Mouse (Mus musculus): Measurements from ENCODE around the gene Naip2.
"Not testable (repeated sequence)": the region's sequence is repeated elsewhere in the genome, so short reads cannot be mapped to it uniquely, and the experiment has no call there.

The Naip2 gene

DNA sequence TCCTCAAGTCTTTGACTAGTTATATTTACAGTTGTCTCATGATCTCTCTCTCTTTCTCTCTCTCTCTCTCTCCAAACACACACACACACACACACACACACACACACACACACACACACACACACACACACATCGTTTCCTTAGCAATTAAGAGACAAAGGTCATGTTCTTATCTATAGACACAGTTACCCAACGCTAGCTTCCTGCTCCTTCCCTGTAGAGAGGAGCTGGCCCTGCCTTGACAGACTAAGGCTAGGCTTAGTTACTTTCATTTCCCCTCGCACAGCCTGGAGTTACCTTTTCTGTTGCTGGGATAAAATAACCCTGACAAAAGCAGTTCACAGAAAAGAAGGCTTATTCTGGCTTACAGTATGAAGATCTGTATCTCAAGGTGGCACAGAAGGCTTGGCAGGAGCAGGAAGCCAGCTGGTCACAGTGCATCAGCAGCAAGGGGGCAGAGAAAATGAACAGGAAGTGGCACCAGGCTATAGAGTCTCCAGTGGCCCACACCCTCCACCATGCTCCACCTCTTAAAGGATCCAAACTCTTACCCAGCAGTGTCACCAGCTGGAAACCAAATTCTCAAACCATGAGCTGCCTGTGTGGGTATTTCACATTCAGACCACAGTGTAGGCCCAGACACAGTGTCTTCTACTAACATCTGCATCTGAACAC lies at the start of gene Naip2:
TSS of gene Naip2 (minus strand) at position 434 of the 675 bp plus-strand sequence.
- peak in 1 of 2 experiments; percentile 19 for DNase-seq

DNA sequence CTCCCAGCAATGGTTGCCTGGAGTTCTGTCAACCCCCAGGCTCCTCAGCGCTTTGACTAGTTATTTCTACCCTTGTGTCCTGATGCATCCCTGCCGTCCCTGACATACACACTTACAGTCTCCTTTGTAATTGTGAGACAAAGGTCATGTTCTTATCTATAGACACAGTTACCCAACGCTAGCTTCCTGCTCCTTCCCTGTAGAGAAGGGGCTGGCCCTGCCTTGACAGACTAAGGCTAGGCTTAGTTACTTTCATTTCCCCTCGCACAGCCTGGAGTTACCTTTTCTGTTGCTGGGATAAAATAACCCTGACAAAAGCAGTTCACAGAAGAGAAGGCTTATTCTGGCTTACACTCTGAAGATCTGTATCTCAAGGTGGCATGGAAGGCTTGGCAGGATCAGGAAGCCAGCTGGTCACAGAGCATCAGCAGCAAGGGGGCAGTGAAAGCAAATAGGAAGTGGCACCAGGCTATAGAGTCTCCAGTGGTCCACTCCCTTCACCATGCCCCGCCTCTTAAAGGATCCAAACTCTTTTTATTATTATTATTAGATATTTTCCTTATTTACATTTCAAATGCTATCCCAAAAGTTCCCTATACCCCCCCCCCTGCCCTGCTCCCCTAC lies 45.1 kb upstream of the Naip2 start:
- peak in 1 of 2 experiments; percentile 13 for DNase-seq

GRCm38 (mm10) chr13:100246223-100246622 lies 44.3 kb upstream of the Naip2 start, which contains the start of gene Naip5:
Gene Naip5 (minus strand): TSS chr13:100246323.
- not testable (repeated sequence) for DNase-seq

- DNase-seq, result no peak
Observed at GRCm38 (mm10) chr13:100243702-100244101, 41.8 kb upstream of the Naip2 start.

DNA sequence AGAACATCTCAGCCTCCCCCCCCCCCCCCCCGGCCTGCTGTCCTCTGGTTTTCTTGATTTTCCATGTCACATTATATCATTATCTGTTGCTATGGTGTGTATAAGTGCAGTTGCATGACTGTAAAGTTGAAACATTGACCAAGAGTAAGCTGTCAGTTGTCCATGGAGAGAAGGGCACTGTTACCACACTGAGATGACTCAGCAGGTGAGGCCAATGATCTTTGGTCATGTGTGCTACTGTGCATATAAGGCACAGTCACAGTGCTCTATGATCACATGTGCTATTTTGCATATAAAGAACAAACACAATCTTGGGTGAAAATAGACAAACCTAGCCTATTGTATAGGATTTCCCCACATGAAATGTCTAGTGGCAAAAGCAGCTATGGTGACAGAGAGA lies 11.8 kb upstream of the Naip2 start:
- not testable (repeated sequence) for DNase-seq

GRCm38 (mm10) chr13:100210540-100210939 lies 8.6 kb upstream of the Naip2 start:
- peak in 1 of 2 experiments; percentile 3 for DNase-seq

DNA sequence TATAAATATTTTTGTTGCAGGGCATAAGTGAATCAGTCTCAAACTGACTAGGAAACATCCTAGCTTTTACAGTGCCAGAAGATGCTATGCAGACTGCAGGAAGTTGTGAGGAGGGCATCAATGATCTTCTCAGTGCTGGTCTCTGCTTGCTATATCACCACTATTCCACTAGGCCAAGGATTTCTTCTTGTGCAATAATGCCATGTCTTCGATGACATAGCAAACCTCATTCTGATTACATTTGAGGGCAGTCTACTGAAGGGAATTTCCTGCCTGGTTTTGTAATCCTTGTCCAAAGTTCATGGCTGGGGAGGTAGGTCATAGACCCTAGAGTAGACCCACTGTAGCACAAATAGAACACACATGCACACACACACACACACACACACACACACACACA lies 1.4 kb upstream of the Naip2 start:
- DNase-seq, result no peak

DNA sequence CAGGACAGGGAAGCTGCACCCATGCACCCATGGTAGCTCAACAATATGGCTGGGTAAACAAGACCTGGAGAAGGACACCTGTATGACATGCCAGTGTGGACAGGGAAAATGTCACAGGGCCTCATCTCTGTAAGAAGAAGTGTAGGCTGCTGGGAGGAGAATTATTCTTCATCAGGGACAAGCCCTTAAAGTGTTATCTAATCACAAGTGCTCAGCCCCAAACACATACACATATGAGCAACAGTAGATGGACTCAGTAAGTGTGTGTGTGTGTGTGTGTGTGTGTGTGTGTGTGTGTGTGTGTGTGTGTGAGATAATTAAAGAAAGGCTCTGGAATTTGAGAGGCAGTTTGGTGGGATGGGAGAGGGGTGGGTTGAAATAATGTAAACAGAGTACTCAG lies 1.1 kb downstream of the Naip2 start:
- DNase-seq, result no peak

GRCm38 (mm10) chr13:100195421-100195820 lies 6.5 kb downstream of the Naip2 start:
- no peak for DNase-seq

DNA sequence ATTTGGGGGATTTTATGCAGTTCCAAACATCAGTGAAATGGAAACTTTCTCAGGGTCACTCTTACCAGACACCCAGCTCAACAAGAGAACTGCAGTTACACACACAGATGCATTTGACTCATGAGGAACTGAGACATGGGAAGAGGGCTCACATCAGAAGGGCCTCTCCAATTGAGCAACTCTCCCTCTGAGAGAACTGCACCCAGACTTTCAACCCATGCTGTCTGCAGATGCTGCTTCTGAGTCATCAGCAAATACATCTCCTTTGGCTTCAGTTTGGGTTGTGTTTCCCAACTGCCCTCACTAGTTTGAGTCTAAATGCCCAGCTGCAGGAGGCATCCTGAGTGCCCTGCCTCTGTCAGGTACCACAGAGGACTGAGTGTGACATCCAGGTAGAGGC lies 18.8 kb downstream of the Naip2 start:
- not testable (repeated sequence) for DNase-seq

DNA sequence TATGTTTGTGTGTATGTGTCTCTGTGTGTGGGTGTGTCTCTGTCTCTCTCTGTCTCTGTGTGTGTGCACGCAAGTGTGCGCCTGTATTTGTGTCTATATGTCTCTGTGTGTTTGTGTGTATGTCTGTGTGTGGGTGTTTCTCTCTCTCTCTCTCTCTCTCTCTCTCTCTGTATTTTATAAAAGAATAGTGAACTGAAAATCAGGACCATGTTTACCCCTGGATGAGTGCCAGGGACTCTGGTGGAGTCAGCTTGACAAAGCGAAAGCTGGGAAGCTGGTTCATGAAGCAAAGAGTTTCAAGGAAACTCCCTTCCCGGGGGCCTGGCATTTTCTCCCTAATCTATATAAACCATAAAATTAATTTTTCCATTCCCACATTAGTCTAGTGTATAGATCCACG lies 27.5 kb downstream of the Naip2 start:
- not testable (repeated sequence) for DNase-seq

GRCm38 (mm10) chr13:100166378-100166777 lies 35.5 kb downstream of the Naip2 start:
- not testable (repeated sequence) for DNase-seq

- not testable (repeated sequence) for DNase-seq
Observed at GRCm38 (mm10) chr13:100162467-100162866, 39.4 kb downstream of the Naip2 start.

- not testable (repeated sequence) for DNase-seq
Observed at GRCm38 (mm10) chr13:100161171-100161870, 40.6 kb downstream of the Naip2 start.

GRCm38 (mm10) chr13:100156624-100157023 lies 45.3 kb downstream of the Naip2 start:
- DNase-seq, result no peak

DNA sequence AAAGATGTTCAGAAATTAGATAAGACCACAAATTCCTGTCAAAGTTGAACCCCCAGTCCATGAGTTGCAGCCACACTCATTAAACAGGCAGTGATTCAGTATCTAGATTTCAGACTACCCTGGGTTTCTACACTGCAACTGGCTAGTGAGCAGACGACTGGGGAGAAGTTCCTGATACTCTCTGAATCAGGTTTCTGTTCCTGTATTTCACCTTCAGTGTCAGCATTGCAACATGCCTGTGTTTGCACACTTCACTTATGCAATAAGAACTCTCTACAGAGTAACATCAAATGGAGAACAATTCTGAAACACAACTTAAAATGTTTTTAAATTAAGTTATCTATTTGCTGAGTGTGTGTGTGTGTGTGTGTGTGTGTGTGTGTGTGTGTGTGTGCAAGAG lies 49.2 kb downstream of the Naip2 start:
- DNase-seq, result no peak

DNA sequence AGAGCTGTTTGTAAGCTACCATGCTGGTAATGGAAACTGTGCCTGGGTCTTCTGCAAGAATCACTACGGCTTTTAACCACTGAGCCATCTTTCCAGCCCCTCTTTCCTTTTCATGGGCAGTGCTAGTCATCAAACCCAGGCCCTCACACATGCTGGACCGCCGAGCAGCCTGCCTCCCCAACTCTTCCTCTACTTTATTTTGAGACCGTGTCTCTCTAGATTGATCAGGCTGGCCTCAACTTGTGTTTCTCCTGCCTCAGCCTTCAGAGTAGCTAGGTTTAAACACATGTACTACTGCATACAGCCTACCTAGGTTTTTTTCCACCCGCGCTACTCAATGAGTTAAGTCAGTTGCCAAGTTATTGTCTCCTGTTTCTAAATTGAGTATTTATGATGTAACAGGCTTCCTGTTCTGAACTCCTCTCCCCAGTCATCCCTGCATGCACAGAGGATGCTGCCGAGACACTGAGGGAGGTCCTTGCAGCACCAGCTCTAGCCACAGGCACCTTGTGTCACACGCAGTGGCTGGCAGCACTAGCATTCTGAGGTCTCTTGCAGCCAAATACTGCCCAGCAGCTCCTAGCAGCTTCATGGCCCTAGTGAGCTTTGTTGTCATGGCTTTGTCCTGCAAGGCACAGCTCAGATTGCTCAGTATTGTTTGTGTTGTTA lies 60.1 kb downstream of the Naip2 start:
- DNase-seq, result no peak

- DNase-seq, result no peak
Observed at GRCm38 (mm10) chr13:100125258-100125643, 76.6 kb downstream of the Naip2 start.

GRCm38 (mm10) chr13:100124423-100125257 lies 77.3 kb downstream of the Naip2 start, which contains the start of gene Smn1:
Gene Smn1 (plus strand): TSS chr13:100124852.
- DNase-seq, result peak; percentile 80 to 85

GRCm38 (mm10) chr13:100123970-100124369 lies 77.9 kb downstream of the Naip2 start:
- DNase-seq, result no peak

DNA sequence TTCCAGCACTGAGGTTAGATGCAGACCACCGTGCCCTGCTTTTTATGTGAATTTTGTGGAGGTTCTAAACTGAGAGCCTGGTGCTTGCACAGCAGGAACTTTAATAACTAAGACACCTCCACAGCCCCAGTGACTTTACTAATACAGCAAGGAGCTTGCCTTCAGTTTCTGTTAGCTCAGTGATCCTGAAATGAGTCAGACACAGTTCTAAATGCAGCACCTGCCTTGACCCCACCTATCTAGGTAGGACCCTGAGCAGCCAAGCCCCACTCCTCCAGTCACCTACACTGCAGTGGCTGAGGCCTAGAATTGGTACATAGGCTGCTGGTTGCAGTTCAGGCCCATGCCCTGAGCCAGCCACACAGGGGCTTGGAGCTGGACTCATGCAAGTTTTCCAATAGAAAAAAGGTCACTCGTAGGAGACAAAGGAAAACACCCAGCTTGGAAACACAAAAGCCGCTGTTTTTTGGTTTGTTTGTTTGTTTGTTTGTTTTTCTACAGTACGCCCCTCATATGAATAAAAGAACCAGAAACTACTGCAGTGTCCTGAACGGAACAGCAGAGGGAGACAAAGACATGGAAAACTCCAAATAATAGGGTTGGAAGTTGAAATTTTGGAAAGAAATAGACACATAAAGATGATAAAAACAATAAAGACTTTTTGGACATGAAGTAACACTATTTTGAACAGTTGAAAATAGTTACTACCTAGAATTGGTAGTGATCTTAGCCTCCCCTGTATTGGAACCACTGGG lies 89.5 kb downstream of the Naip2 start:
- no peak for DNase-seq
